Mouse (Mus musculus) lung, adult 2 months (tissue): Measurements from ENCODE around the gene Klf2. TPM values are rescaled to one million over a fixed set of nuclear protein-coding genes. Genes with fewer than 3 reads are reported as not detected.

Experiments
- DNase-seq: peaks from one replicate; pipeline ENCODE4 v3.0.0; 2022
- H3K4me1 ChIP-seq: fragments of 200-500 bp; 2 replicates; pipeline ENCODE4 v1.6.1; 2011; ENCODE audit warnings: low read length; ENCODE audit not compliant: control insufficient read depth, insufficient read depth
- H3K4me3 ChIP-seq: fragments of 200-500 bp; replicated peaks from 2 replicates; pipeline ENCODE3; 2011; ENCODE audit warnings: low read depth, mild to moderate bottlenecking, control low read depth, low read length; ENCODE audit errors: extremely low read depth
- CTCF ChIP-seq: fragments of 200-500 bp; IDR thresholded peaks from 2 replicates; pipeline ENCODE4 v1.5.1; 2011; ENCODE audit warnings: mild to moderate bottlenecking, low read length, control low read depth; ENCODE audit not compliant: insufficient read depth
- POLR2A ChIP-seq: fragments of 200-500 bp; IDR thresholded peaks from 2 replicates; pipeline ENCODE4 v1.6.1; 2011; ENCODE audit warnings: low read depth, mild to moderate bottlenecking, control low read depth, low read length, borderline replicate concordance; ENCODE audit errors: extremely low read depth
- WGBS: fragments of 180-500 bp; shearing (Covaris S2); methylation state at CpG from one replicate; pipeline ENCODE4 v1.1.7; 2018; 5-methylcytosine and 5-hydroxymethylcytosine counted together
- polyA plus RNA-seq: library from polyadenylated mRNA; depleted of rRNA; stranded (reverse); fragments of >200 nt; gene quantifications from 2 replicates; pipeline ENCODE4 v1.2.3, GENCODE M21; 2012

Gene Klf2
- polyA plus RNA-seq, 1 experiment: 144 TPM

GRCm38 (mm10) chr8:72348956-72349355 lies 30.1 kb downstream of the Klf2 start:
- DNase-seq: no peak
- WGBS: 93% methylated on average over 1 of the region's 1 CpGs
- H3K4me3 ChIP-seq: no peak overlapping the region
- peaks cover 22% of the 10 kb centered on the region for H3K4me1 ChIP-seq
- TF ChIP-seq POLR2A (no peak), CTCF (no peak)

- no peak for DNase-seq
- H3K4me1 ChIP-seq: peaks cover 23% of the 10 kb centered on the region
- WGBS: 72% methylated on average over 9 of the region's 9 CpGs
- TF ChIP-seq POLR2A: no peak
- TF ChIP-seq CTCF: no peak
- H3K4me3 ChIP-seq: no peak overlapping the region
Observed at GRCm38 (mm10) chr8:72349838-72350237, 31.0 kb downstream of the Klf2 start.

GRCm38 (mm10) chr8:72350727-72351126 lies 31.9 kb downstream of the Klf2 start:
- no peak for DNase-seq
- 71% methylated on average over 8 of the region's 8 CpGs for WGBS
- peaks cover 25% of the 10 kb centered on the region for H3K4me1 ChIP-seq
- no peak for TF ChIP-seq POLR2A
- TF ChIP-seq CTCF: no peak
- H3K4me3 ChIP-seq: no peak overlapping the region

GRCm38 (mm10) chr8:72351405-72352005 lies 32.7 kb downstream of the Klf2 start:
- no peak overlapping the region for H3K4me3 ChIP-seq
- WGBS: 62% methylated on average over 7 of the region's 7 CpGs
- H3K4me1 ChIP-seq: peaks cover 25% of the 10 kb centered on the region
- peak; percentile 46; the same call in 1 of the 2 replicates for TF ChIP-seq POLR2A
- no peak for TF ChIP-seq CTCF
- DNase-seq: no peak

- peaks cover 29% of the 10 kb centered on the region for H3K4me1 ChIP-seq
- WGBS: 66% methylated on average over 8 of the region's 8 CpGs
- DNase-seq: no peak
Observed at GRCm38 (mm10) chr8:72352951-72353699, 34.3 kb downstream of the Klf2 start.

GRCm38 (mm10) chr8:72353700-72354045 lies 34.8 kb downstream of the Klf2 start:
- H3K4me1 ChIP-seq: peaks cover 30% of the 10 kb centered on the region
- WGBS: 70% methylated on average over 7 of the region's 7 CpGs
- TF ChIP-seq POLR2A: no peak
- DNase-seq: no peak
- no peak overlapping the region for H3K4me3 ChIP-seq

More at GRCm38 (mm10) chr8:72352951-72353699, 34.3 kb downstream of the Klf2 start:
- TF ChIP-seq CTCF (no peak), POLR2A (no peak)
- H3K4me3 ChIP-seq: no peak overlapping the region

- WGBS: 31% methylated on average over 11 of the region's 11 CpGs
- peak; percentile 44 for DNase-seq
- Histone ChIP-seq H3K4me3 (no peak overlapping the region), H3K4me1 (peaks cover 30% of the 10 kb centered on the region)
- TF ChIP-seq POLR2A: no peak
- TF ChIP-seq CTCF: no peak
Observed at GRCm38 (mm10) chr8:72354272-72354671, 35.4 kb downstream of the Klf2 start.

GRCm38 (mm10) chr8:72356593-72356992 lies 37.8 kb downstream of the Klf2 start:
- 83% methylated on average over 3 of the region's 3 CpGs for WGBS
- DNase-seq: no peak
- Histone ChIP-seq H3K4me1 (peaks cover 29% of the 10 kb centered on the region), H3K4me3 (no peak overlapping the region)
- no peak for TF ChIP-seq POLR2A
- no peak for TF ChIP-seq CTCF

GRCm38 (mm10) chr8:72360162-72360561 lies 41.3 kb downstream of the Klf2 start:
- no peak overlapping the region for H3K4me3 ChIP-seq
- H3K4me1 ChIP-seq: peaks cover 20% of the 10 kb centered on the region
- no peak for DNase-seq
- TF ChIP-seq POLR2A: no peak
- TF ChIP-seq CTCF: no peak

GRCm38 (mm10) chr8:72362754-72363153 lies 43.9 kb downstream of the Klf2 start:
- TF ChIP-seq CTCF (no peak), POLR2A (no peak)
- no peak for DNase-seq
- 87% methylated on average over 4 of the region's 4 CpGs for WGBS
- Histone ChIP-seq H3K4me3 (no peak overlapping the region), H3K4me1 (peaks cover 18% of the 10 kb centered on the region)
